Mouse (Mus musculus) cerebellum, adult 2 months (tissue): Measurements from ENCODE around the gene Ugt1a6b.

ENCODE experiments used
- CTCF ChIP-seq: fragments of 200-500 bp; IDR thresholded peaks from 2 replicates; pipeline ENCODE4 v1.5.1; 2011; ENCODE audit warnings: low read depth, mild to moderate bottlenecking, control low read depth, low read length, moderate library complexity, borderline replicate concordance; ENCODE audit not compliant: insufficient read depth
- POLR2A ChIP-seq: fragments of 200-500 bp; IDR thresholded peaks from 2 replicates; pipeline ENCODE4 v1.6.1; 2011; ENCODE audit warnings: low read length, control low read depth, borderline replicate concordance; ENCODE audit not compliant: insufficient read depth

GRCm38 (mm10) chr1:88228121-88228520, 125.1 kb downstream of the Ugt1a6b start:
- TF ChIP-seq CTCF (no peak), POLR2A (no peak)
